Mouse (Mus musculus): ENCODE results near the gene Fam185a. TPM values are rescaled to one million over a fixed set of nuclear protein-coding genes. Genes with fewer than 3 reads are reported as not detected.

Fam185a gene
- polyA plus RNA-seq, 1 experiment from 2014 or later = 3.9 TPM

DNA sequence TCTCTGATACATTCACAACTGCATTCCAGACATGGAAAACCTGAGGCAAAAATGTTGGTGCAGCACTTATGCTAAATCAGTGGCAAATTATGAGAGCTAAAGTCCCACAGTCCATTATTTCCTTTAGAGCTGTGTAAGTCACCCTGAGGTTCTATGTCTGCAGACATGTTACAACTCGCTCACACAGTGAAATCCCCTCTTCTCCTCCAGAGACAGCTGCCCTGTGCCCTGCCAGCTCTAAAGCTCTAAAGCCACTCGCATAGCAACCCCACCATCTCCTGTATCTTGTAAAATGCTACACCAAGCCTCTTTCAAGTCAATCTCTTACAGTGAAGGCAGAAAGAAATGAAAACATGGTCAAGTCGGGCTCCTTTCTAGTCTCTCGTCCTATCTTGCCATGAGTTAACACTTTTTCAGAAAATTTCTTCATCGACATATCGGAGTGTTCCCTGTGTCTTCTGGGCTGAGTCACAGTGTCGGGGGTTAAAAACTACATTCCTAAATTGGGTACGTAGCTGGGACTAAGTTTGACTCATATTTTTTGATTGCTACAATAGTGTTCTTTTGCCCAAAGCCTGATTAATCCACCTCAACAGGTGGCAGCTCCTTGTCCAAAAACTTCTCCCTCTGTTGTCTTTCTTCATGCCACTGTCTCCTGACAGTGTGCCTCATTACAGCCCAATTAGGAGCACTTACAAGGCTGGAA lies 68.7 kb downstream of the Fam185a start:
- H3K4me2 ChIP-seq (replicated peaks; ENCODE audit: low read depth) = no peak overlapping the region
- no peak for TF ChIP-seq CTCF (IDR thresholded peaks at IDR 0.05; ENCODE audit: low read depth)

DNA sequence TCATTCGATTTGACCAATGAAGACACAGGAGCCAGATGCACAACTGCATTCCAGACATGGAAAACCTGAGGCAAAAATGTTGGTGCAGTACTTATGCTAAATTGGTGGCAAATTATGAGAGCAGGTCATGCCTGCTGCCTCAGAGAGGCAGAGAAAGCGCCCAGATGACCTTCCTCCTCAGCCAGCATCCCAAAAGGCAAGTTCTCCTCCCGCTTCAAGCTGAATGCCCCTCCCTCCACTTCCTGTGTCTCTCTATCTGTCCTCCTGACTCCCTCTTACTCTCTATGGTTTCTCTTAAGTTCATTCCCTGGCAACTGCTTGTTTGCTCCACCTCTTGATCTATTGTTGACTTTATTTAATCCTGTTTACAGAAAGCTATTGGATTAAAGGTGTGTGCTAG lies 70.0 kb downstream of the Fam185a start:
- no peaks in the 10 kb centered on the region for H3K4me1 ChIP-seq (replicated peaks; ENCODE audit: control insufficient read depth, insufficient read depth, low read length)
- no peaks in the 10 kb centered on the region for H3K9me3 ChIP-seq (ENCODE audit: control insufficient read depth)
- no peak for ATAC-seq
- H3K27ac ChIP-seq (ENCODE audit: low read depth, low read length) = no peak overlapping the region
- H3K9ac ChIP-seq (ENCODE audit: low read depth, low read length) = no peak overlapping the region
- no peak overlapping the region for H3K4me3 ChIP-seq (ENCODE audit: low read depth, low read length)
- no peaks in the 10 kb centered on the region for H3K36me3 ChIP-seq (ENCODE audit: control insufficient read depth, insufficient read depth)
- no peak overlapping the region for H3K4me2 ChIP-seq (replicated peaks; ENCODE audit: low read depth)
- WGBS = 50% methylated on average over 3 of the region's 3 CpGs
- no peak for TF ChIP-seq CTCF (IDR thresholded peaks at IDR 0.05; ENCODE audit: low read depth)
- no peaks in the 10 kb centered on the region for H3K27me3 ChIP-seq (replicated peaks; ENCODE audit: control insufficient read depth, insufficient read depth, low read length)

More for the DNA sequence above, 68.7 kb downstream of the Fam185a start:
- Histone ChIP-seq H3K4me1 (replicated peaks; ENCODE audit: control insufficient read depth, insufficient read depth, low read length) (no peaks in the 10 kb centered on the region), H3K27ac (ENCODE audit: low read depth, low read length) (no peak overlapping the region), H3K27me3 (replicated peaks; ENCODE audit: control insufficient read depth, insufficient read depth, low read length) (no peaks in the 10 kb centered on the region), H3K9ac (ENCODE audit: low read depth, low read length) (no peak overlapping the region), H3K36me3 (ENCODE audit: control insufficient read depth, insufficient read depth) (no peaks in the 10 kb centered on the region), H3K4me3 (ENCODE audit: low read depth, low read length) (no peak overlapping the region), H3K9me3 (ENCODE audit: control insufficient read depth) (no peaks in the 10 kb centered on the region)
- no peak for ATAC-seq
- WGBS = 88% methylated on average over 8 of the region's 8 CpGs

DNA sequence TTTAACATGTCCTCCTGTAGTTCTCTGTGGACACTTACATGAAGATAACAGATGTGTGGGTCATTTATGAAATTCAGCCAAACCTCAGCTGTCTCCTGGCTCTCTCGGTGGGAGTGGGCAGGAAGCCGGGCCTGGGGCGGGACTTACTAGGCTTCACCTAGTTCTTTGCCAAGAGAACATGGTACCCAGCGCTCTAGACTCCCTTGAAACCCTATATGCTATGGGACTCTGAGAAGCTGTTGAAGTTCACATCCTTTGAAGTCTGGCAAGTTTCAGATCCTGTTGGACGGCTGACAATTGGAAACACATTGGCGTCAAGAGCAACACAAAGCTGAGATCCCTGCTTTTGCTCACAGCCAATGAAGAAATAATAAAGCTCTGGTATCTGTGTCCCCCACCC lies 71.6 kb downstream of the Fam185a start:
- Histone ChIP-seq H3K27ac (ENCODE audit: low read depth, low read length) (no peak overlapping the region), H3K4me1 (replicated peaks; ENCODE audit: control insufficient read depth, insufficient read depth, low read length) (no peaks in the 10 kb centered on the region), H3K27me3 (replicated peaks; ENCODE audit: control insufficient read depth, insufficient read depth, low read length) (no peaks in the 10 kb centered on the region), H3K36me3 (ENCODE audit: control insufficient read depth, insufficient read depth) (no peaks in the 10 kb centered on the region), H3K9me3 (ENCODE audit: control insufficient read depth) (no peaks in the 10 kb centered on the region), H3K4me3 (ENCODE audit: low read depth, low read length) (no peak overlapping the region), H3K4me2 (replicated peaks; ENCODE audit: low read depth) (no peak overlapping the region), H3K9ac (ENCODE audit: low read depth, low read length) (no peak overlapping the region)
- no peak for TF ChIP-seq CTCF (IDR thresholded peaks at IDR 0.05; ENCODE audit: low read depth)
- WGBS = 69% methylated on average over 6 of the region's 6 CpGs
- ATAC-seq = no peak

DNA sequence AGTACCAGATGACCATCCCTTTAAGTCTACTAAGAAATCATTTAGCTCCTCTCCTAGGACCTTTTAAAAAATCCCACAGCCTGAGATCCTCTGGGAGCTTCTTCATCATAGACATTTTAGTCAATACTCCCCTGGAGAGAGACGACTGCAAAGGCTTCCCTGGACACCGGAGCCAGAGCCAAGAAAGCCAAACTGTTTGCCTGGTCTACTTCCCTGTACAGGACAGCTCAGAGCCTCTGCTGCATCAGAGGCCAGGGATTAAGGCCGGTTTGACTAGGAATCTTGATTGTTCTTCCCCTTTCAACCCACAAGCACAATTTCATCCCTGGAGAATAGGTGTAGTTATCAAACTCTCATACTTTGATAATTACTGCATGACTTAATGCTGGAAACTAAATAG lies 72.1 kb downstream of the Fam185a start:
- WGBS = 61% methylated on average over 3 of the region's 3 CpGs
- H3K9me3 ChIP-seq (ENCODE audit: control insufficient read depth) = no peaks in the 10 kb centered on the region
- H3K27me3 ChIP-seq (replicated peaks; ENCODE audit: control insufficient read depth, insufficient read depth, low read length) = no peaks in the 10 kb centered on the region
- H3K4me1 ChIP-seq (replicated peaks; ENCODE audit: control insufficient read depth, insufficient read depth, low read length) = no peaks in the 10 kb centered on the region
- H3K27ac ChIP-seq (ENCODE audit: low read depth, low read length) = no peak overlapping the region
- no peak for TF ChIP-seq CTCF (IDR thresholded peaks at IDR 0.05; ENCODE audit: low read depth)
- H3K36me3 ChIP-seq (ENCODE audit: control insufficient read depth, insufficient read depth) = no peaks in the 10 kb centered on the region
- H3K4me3 ChIP-seq (ENCODE audit: low read depth, low read length) = no peak overlapping the region
- no peak overlapping the region for H3K4me2 ChIP-seq (replicated peaks; ENCODE audit: low read depth)
- no peak overlapping the region for H3K9ac ChIP-seq (ENCODE audit: low read depth, low read length)
- no peak for ATAC-seq

DNA sequence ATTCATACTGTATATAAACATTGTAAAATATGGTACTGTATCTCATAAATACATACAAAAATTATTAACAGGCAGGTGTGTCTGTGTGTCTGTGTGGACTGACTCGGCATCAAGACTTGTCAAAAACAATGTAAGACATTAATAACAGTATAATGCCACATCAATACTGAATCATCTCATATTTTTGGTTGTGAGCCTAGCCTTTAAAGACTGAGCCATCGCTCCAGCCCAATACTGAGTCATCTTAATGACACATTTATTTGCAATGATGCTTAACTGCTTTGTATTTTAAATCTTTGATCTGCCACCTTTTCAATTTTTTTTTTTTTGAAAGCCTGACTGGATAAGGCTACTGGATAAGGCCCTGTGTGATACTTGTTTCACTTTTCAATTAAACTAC lies 73.7 kb downstream of the Fam185a start:
- Histone ChIP-seq H3K4me2 (replicated peaks; ENCODE audit: low read depth) (no peak overlapping the region), H3K4me1 (replicated peaks; ENCODE audit: control insufficient read depth, insufficient read depth, low read length) (no peaks in the 10 kb centered on the region), H3K9me3 (ENCODE audit: control insufficient read depth) (no peaks in the 10 kb centered on the region), H3K4me3 (ENCODE audit: low read depth, low read length) (no peak overlapping the region), H3K9ac (ENCODE audit: low read depth, low read length) (no peak overlapping the region), H3K27me3 (replicated peaks; ENCODE audit: control insufficient read depth, insufficient read depth, low read length) (no peaks in the 10 kb centered on the region), H3K27ac (ENCODE audit: low read depth, low read length) (no peak overlapping the region), H3K36me3 (ENCODE audit: control insufficient read depth, insufficient read depth) (no peaks in the 10 kb centered on the region)
- 80% methylated on average over 2 of the region's 2 CpGs for WGBS
- TF ChIP-seq CTCF (IDR thresholded peaks at IDR 0.05; ENCODE audit: low read depth) = no peak
- no peak for ATAC-seq

DNA sequence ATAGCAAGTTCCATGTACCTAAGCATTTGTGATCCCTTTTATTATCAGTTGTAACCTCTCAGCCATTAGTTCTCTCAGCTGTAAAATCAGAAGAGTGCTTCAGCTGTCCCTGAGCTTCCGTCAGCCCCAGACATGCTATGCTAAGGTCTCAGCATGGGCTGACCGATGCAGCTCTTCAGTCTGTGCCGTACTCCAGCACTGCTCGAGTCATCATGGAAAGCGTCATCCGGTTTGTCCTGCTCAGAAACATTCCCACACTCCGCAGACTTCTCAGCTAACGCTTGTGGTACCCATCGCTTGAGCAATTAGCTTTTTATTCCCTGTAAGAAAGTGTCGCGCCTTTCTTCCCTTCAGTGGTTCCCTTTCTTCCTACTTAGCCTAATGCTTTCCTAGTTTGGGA lies 74.2 kb downstream of the Fam185a start:
- H3K27me3 ChIP-seq (replicated peaks; ENCODE audit: control insufficient read depth, insufficient read depth, low read length) = no peaks in the 10 kb centered on the region
- no peak overlapping the region for H3K9ac ChIP-seq (ENCODE audit: low read depth, low read length)
- no peak overlapping the region for H3K27ac ChIP-seq (ENCODE audit: low read depth, low read length)
- ATAC-seq = no peak
- 84% methylated on average over 11 of the region's 11 CpGs for WGBS
- no peak for TF ChIP-seq CTCF (IDR thresholded peaks at IDR 0.05; ENCODE audit: low read depth)
- H3K9me3 ChIP-seq (ENCODE audit: control insufficient read depth) = no peaks in the 10 kb centered on the region
- H3K36me3 ChIP-seq (ENCODE audit: control insufficient read depth, insufficient read depth) = no peaks in the 10 kb centered on the region
- H3K4me3 ChIP-seq (ENCODE audit: low read depth, low read length) = no peak overlapping the region
- no peaks in the 10 kb centered on the region for H3K4me1 ChIP-seq (replicated peaks; ENCODE audit: control insufficient read depth, insufficient read depth, low read length)
- no peak overlapping the region for H3K4me2 ChIP-seq (replicated peaks; ENCODE audit: low read depth)
